Mouse (Mus musculus): ENCODE measurements around the gene Bhlha15. TPM values are rescaled to one million over a fixed set of nuclear protein-coding genes. Genes with fewer than 3 reads are reported as not detected.

The Bhlha15 gene
- polyA plus RNA-seq, 1 experiment from 2014 or later: 0.05 TPM

DNA sequence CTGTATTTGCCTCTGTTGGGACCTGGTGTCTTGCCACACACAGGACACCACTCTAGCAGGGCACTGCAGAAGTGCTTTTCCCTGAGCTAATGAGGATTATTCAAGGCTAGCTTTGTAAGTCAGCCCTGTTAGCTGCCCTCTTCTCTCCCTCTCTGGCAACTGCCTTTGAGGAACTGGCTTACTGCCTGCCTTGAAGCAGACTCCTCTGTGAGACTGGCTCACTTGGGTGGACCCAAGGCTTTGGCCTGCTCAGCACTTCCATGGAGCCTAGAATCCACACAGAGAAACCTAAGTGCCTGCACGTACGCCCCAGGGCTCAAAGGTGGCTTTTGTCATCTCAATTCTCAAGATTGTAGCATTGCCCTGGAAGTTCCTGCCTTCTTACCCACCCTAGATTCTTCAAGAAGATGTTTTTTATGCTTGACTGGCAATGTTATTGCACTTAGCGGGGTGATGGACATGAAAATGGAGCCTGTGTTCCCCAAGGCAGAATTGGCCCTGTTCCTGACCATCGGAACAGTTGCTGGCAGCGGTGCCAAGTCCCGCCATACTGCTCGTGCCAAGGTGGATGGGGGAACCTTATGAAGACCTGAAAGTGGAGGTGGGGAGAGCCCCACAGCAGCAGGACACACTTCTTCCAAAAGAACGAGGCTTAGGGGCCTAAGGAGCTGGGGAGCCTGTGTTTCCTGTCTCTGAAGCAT, 20.7 kb upstream of the Bhlha15 start:
- H3K9me3 ChIP-seq: no peaks in the 10 kb centered on the region
- no peak overlapping the region for H3K27ac ChIP-seq
- peaks cover 78% of the 10 kb centered on the region for H3K36me3 ChIP-seq
- ATAC-seq (ENCODE audit: insufficient number of reproducible peaks, insufficient read depth, low FRiP score, low TSS enrichment, low read depth): no peak
- WGBS: 90% methylated on average over 8 of the region's 8 CpGs
- no peaks in the 10 kb centered on the region for H3K27me3 ChIP-seq
- no peaks in the 10 kb centered on the region for H3K4me1 ChIP-seq (replicated peaks)
- H3K4me2 ChIP-seq: no peak overlapping the region
- no peak overlapping the region for H3K4me3 ChIP-seq (replicated peaks)
- H3K9ac ChIP-seq (replicated peaks): no peak overlapping the region

DNA sequence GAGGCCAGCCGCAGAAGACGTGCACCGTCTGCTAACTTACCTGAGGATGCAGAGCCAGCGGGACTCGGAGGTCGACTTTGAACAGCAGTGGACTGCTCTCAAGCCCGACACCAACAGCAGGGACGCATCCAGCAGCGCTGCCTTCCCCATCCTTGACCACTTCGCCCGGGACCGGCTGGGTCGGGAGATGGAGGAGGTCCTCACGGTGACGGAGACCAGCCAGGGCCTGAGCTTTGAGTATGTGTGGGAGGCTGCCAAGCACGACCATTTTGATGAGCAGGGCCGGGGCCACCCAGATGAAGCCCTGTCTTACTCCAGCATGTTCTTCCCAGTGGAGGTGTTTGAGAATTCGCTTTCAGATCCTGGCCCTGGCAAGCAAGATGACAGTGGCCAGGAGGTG, 16.4 kb upstream of the Bhlha15 start:
- Histone ChIP-seq H3K4me1 (replicated peaks) (no peaks in the 10 kb centered on the region), H3K36me3 (peaks cover 80% of the 10 kb centered on the region), H3K4me3 (replicated peaks) (no peak overlapping the region), H3K27ac (no peak overlapping the region), H3K9me3 (no peaks in the 10 kb centered on the region), H3K27me3 (no peaks in the 10 kb centered on the region), H3K9ac (replicated peaks) (no peak overlapping the region), H3K4me2 (no peak overlapping the region)
- 92% methylated on average over 18 of the region's 18 CpGs for WGBS
- no peak for ATAC-seq (ENCODE audit: insufficient number of reproducible peaks, insufficient read depth, low FRiP score, low TSS enrichment, low read depth)

DNA sequence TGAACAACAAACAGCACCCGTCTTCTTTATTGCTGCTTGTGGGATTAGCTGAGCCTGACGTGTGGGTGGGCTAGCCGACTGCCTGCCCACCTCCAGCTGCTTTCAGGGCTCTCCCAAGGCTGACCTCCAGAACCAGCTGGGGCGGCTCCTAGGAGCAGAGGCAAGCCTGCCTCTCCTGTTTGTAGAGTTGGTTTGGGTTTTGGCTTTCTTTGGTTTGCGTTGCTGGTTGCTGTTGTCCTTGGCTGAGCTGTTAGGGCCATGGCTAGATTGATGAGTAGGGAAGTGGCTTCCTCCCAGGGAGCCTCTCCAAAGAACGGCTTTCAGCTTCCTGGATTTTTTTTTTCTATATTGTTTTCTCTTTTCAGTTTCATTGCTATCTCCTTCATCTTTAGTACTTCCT, 11.9 kb upstream of the Bhlha15 start:
- no peak overlapping the region for H3K4me3 ChIP-seq (replicated peaks)
- no peak overlapping the region for H3K9ac ChIP-seq (replicated peaks)
- no peak overlapping the region for H3K4me2 ChIP-seq
- no peaks in the 10 kb centered on the region for H3K9me3 ChIP-seq
- peaks cover 62% of the 10 kb centered on the region for H3K36me3 ChIP-seq
- 37% methylated on average over 6 of the region's 6 CpGs for WGBS
- H3K27me3 ChIP-seq: no peaks in the 10 kb centered on the region
- no peak for ATAC-seq (ENCODE audit: insufficient number of reproducible peaks, insufficient read depth, low FRiP score, low TSS enrichment, low read depth)
- 0 out of 2 replicates have a peak, but pooled peaks cover 3% of the 10 kb centered on the region for H3K4me1 ChIP-seq (replicated peaks)
- H3K27ac ChIP-seq: no peak overlapping the region

DNA sequence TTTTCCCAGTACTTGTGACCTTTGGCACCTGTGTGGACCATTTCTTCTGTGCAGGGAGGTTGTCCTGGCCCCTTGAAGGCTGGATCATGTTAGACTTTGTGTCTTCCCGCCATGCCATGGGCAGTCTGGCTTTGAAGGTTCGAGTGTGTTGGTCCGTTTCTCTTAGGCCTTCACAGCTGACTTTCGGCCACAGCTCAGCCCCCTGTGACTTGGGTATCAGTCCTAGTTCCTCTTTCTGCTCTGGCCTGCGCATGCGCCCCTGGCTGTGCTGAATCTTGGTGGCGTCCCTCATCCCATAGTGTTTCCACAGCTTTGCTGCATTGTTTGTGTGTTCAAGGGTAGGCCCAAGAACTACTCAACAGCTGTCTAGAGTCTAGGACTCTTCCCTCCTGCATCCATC, 8.8 kb upstream of the Bhlha15 start:
- no peak overlapping the region for H3K4me3 ChIP-seq (replicated peaks)
- ATAC-seq (ENCODE audit: insufficient number of reproducible peaks, insufficient read depth, low FRiP score, low TSS enrichment, low read depth): no peak
- no peak overlapping the region for H3K9ac ChIP-seq (replicated peaks)
- H3K4me2 ChIP-seq: no peak overlapping the region
- H3K9me3 ChIP-seq: no peaks in the 10 kb centered on the region
- peaks cover 54% of the 10 kb centered on the region for H3K36me3 ChIP-seq
- H3K27me3 ChIP-seq: no peaks in the 10 kb centered on the region
- peaks cover 8% of the 10 kb centered on the region for H3K4me1 ChIP-seq (replicated peaks)
- H3K27ac ChIP-seq: no peak overlapping the region
- WGBS: 94% methylated on average over 7 of the region's 7 CpGs

DNA sequence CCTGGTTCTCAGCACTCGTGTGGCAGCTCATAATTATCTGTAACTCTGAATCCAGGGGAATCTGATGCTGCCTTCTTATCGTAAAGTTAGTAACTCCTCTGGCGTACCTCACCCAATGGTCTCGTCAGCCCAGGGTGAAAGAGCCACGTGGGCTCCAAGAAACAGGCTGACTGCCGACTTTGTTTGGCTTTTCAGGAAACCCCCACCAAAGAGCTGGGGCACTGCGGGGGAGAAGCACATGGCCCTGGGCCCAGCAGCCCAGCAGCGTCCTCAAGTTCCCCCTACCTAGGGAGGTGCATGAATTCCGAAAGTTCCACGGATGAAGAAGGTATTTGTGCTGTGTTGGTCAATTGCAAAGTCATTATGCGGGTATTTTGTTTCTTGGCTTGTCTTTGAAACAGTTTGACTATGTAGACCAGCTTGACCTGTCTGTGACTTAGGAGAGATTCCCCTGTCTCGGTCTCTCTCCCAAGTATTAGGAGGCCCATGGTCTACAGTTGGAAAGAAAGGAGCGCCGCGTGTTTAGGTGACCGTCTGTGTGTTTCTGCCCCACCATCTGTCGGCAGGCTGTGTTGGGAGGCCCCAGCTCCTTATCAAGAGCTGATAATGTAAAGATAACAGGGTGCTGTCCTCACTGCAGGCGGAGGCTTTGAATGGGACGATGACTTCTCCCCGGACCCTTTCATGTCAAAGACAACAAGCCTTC, 7.4 kb upstream of the Bhlha15 start:
- Histone ChIP-seq H3K9me3 (no peaks in the 10 kb centered on the region), H3K36me3 (peaks cover 52% of the 10 kb centered on the region), H3K4me1 (replicated peaks) (peaks cover 8% of the 10 kb centered on the region), H3K4me2 (no peak overlapping the region), H3K27me3 (no peaks in the 10 kb centered on the region), H3K4me3 (replicated peaks) (no peak overlapping the region), H3K27ac (peak overlapping the region; percentile 35; the same call in 1 of the 2 replicates), H3K9ac (replicated peaks) (no peak overlapping the region)
- 66% methylated on average over 20 of the region's 20 CpGs for WGBS
- no peak for ATAC-seq (ENCODE audit: insufficient number of reproducible peaks, insufficient read depth, low FRiP score, low TSS enrichment, low read depth)

DNA sequence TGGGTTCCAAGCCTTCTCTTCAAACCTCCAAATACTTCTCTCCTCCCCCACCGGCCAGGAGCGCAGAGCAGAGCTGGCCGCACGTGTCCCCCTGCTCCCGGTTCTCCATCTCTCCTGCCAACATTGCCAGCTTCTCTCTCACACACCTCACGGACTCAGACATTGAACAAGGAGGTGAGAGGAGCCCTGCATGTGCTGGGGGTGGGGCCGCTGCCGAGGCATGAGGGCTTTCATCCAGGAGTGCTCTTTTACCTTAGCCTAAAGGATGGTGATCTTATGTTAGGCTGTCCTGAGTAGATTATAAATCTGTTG, 6.9 kb upstream of the Bhlha15 start:
- H3K36me3 ChIP-seq: peaks cover 54% of the 10 kb centered on the region
- H3K9me3 ChIP-seq: no peaks in the 10 kb centered on the region
- H3K9ac ChIP-seq (replicated peaks): no peak overlapping the region
- no peak overlapping the region for H3K4me2 ChIP-seq
- no peak overlapping the region for H3K27ac ChIP-seq
- WGBS: 51% methylated on average over 8 of the region's 8 CpGs
- no peaks in the 10 kb centered on the region for H3K27me3 ChIP-seq
- H3K4me1 ChIP-seq (replicated peaks): peaks cover 8% of the 10 kb centered on the region
- no peak for ATAC-seq (ENCODE audit: insufficient number of reproducible peaks, insufficient read depth, low FRiP score, low TSS enrichment, low read depth)
- H3K4me3 ChIP-seq (replicated peaks): no peak overlapping the region

DNA sequence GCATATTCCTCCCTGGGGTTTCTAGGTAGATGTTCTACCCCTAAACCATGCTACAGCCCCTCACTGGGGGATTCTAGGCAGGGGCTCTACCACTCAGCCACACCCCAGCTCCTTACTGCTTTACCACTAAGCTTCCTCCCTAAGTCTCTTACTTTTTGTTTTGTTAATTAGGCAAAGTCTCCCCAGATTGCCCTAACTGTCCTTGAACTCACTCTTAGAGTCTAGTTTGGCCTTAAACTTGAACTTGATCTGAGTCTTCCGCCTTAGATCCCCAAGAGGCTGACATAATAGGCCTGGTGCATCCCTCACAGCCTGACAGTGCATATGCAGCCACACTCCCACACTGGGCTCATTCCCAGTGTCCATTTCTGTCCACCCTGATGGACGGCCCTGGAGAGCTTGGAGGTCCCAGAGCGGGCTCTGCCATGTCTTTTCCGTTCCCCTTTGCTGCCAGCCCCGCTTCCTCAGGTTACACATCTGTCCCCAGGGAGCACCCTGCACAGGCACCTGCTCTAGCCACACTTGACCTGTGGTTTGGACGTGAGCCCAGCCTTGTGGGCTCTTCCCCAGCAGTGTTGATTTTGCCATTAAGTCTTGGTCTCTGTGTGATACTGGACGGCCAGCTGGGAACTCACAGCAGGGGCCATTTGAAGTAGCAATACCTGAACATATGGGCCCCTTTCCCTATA, 6.3 kb upstream of the Bhlha15 start:
- peaks cover 57% of the 10 kb centered on the region for H3K36me3 ChIP-seq
- H3K9ac ChIP-seq (replicated peaks): no peak overlapping the region
- H3K4me3 ChIP-seq (replicated peaks): no peak overlapping the region
- no peak overlapping the region for H3K4me2 ChIP-seq
- no peak overlapping the region for H3K27ac ChIP-seq
- WGBS: 77% methylated on average over 7 of the region's 7 CpGs
- ATAC-seq (ENCODE audit: insufficient number of reproducible peaks, insufficient read depth, low FRiP score, low TSS enrichment, low read depth): no peak
- H3K9me3 ChIP-seq: no peaks in the 10 kb centered on the region
- H3K4me1 ChIP-seq (replicated peaks): peaks cover 8% of the 10 kb centered on the region
- no peaks in the 10 kb centered on the region for H3K27me3 ChIP-seq

DNA sequence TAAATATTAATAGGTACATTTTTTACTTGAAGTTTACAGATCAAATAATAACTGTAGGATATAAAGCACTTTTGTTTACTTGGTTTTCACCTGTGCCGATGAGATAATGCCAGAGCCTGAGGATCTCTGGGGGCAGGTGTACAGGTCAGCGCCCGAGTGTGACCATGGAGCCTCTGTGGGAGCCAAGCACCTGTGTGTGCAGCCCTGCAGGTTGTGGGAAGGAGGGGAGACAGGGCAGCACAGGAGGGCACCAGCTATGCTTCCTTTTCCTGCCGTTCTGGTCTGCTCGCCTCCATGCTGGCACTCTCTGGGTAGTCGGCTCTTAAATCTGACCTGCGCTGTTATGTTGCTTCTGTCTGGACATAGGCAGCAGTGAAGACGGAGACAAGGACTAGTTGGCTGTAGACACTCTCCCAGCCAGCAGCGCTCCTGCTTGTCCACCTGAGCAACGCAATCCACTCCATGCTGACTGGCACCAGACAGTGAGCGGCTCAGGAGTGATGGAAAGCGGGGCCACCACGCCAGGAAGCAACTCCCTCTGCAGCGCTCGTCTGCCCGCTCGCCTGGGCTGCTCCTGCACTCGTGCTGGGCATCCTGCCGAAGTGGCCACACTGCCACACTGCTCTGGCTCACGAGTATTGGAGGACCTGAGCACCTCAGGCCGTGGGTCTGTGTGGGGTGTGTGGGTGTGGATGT, 5.6 kb upstream of the Bhlha15 start:
- H3K27me3 ChIP-seq: no peaks in the 10 kb centered on the region
- no peak overlapping the region for H3K4me3 ChIP-seq (replicated peaks)
- H3K4me2 ChIP-seq: no peak overlapping the region
- no peak overlapping the region for H3K9ac ChIP-seq (replicated peaks)
- no peak; the same call in 1 of the 2 replicates for ATAC-seq (ENCODE audit: insufficient number of reproducible peaks, insufficient read depth, low FRiP score, low TSS enrichment, low read depth)
- WGBS: 91% methylated on average over 21 of the region's 21 CpGs
- H3K27ac ChIP-seq: no peak overlapping the region
- H3K9me3 ChIP-seq: no peaks in the 10 kb centered on the region
- H3K4me1 ChIP-seq (replicated peaks): peaks cover 9% of the 10 kb centered on the region
- H3K36me3 ChIP-seq: peaks cover 51% of the 10 kb centered on the region

DNA sequence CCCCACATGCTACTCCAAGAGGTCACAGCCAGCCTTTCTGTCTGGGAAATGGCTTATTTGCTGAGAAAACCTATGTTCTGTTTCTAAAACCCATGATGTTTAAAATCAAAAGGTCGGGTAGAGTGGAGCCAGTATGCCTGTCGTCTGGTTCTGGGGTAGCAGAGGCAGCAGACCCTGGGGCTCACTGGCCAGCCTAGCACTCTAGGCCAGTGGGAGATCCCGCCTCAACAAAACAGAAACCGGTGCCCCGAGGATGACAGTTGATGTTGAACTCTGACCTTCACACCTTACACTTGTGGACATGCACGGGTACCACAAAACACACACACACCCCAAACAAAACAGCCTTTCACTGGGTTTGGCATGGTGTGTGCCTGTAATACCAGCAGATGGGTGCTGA, 1.7 kb upstream of the Bhlha15 start:
- H3K4me1 ChIP-seq (replicated peaks): peaks cover 25% of the 10 kb centered on the region
- no peaks in the 10 kb centered on the region for H3K9me3 ChIP-seq
- no peak overlapping the region for H3K9ac ChIP-seq (replicated peaks)
- no peak overlapping the region for H3K4me3 ChIP-seq (replicated peaks)
- no peak for ATAC-seq (ENCODE audit: insufficient number of reproducible peaks, insufficient read depth, low FRiP score, low TSS enrichment, low read depth)
- no peaks in the 10 kb centered on the region for H3K27me3 ChIP-seq
- 81% methylated on average over 6 of the region's 6 CpGs for WGBS
- H3K27ac ChIP-seq: no peak overlapping the region
- H3K4me2 ChIP-seq: no peak overlapping the region
- H3K36me3 ChIP-seq: peaks cover 35% of the 10 kb centered on the region

DNA sequence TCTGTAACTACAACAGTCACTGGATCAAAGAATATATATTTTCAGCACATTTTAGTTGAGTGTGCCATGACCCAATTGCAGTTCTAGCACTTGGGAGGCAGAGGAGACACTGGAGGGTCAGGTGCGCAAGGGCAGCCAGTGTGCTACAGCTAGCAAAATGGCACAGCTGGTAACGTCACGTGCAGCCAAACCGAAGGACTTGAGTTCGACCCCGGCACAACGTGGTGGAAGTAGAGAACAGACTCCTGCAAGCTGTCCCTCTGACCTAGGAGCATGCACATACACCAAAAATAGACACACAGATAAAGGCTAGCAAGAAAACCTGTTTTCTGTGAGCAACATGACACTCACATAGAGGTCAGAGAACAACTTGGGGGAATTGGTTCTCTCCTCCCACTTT, 759 bp upstream of the Bhlha15 start:
- 71% methylated on average over 7 of the region's 7 CpGs for WGBS
- Histone ChIP-seq H3K27me3 (no peaks in the 10 kb centered on the region), H3K36me3 (peaks cover 33% of the 10 kb centered on the region), H3K9me3 (no peaks in the 10 kb centered on the region), H3K4me3 (replicated peaks) (no peak overlapping the region), H3K9ac (replicated peaks) (no peak overlapping the region), H3K4me1 (replicated peaks) (peaks cover 20% of the 10 kb centered on the region), H3K4me2 (peak overlapping the region; percentile 63; the same call in 1 of the 2 replicates), H3K27ac (no peak overlapping the region)
- no peak for ATAC-seq (ENCODE audit: insufficient number of reproducible peaks, insufficient read depth, low FRiP score, low TSS enrichment, low read depth)

DNA sequence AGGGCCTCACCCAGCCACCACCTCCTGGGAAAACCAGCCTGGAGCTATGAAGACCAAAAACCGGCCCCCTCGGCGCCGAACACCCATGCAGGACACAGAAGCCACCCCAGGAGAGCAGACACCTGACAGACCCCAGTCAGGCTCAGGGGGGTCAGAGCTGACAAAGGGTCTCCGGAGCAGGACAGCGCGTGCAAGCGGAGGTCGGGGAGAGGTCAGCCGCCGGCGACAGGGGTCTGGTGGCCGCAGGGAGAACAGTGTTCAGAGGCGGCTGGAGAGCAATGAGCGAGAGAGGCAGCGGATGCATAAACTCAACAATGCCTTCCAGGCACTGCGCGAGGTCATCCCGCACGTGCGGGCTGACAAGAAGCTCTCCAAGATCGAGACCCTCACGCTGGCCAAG, 940 bp downstream of the Bhlha15 start:
- no peaks in the 10 kb centered on the region for H3K9me3 ChIP-seq
- H3K4me3 ChIP-seq (replicated peaks): no peak overlapping the region
- H3K27ac ChIP-seq: no peak overlapping the region
- ATAC-seq (ENCODE audit: insufficient number of reproducible peaks, insufficient read depth, low FRiP score, low TSS enrichment, low read depth): no peak
- peaks cover 16% of the 10 kb centered on the region; the same call in 1 of the 2 replicates for H3K36me3 ChIP-seq
- 55% methylated on average over 23 of the region's 23 CpGs for WGBS
- peaks cover 20% of the 10 kb centered on the region for H3K4me1 ChIP-seq (replicated peaks)
- H3K4me2 ChIP-seq: no peak overlapping the region
- H3K9ac ChIP-seq (replicated peaks): no peak overlapping the region
- H3K27me3 ChIP-seq: no peaks in the 10 kb centered on the region
